Mouse (Mus musculus) bone marrow macrophage, adult 2 months (primary cell): ENCODE measurements around the gene Itpa. TPM values are rescaled to one million over a fixed set of nuclear protein-coding genes. Genes with fewer than 3 reads are reported as not detected.
A peak's percentile ranks its signal among the peaks of the same experiment; 100 is the strongest.

Experiments
- H3K27ac ChIP-seq: 2 replicates; pipeline ENCODE4 v1.5.1; 2012; ENCODE audit warnings: low read depth, low read length; ENCODE audit not compliant: insufficient read depth
- H3K4me1 ChIP-seq: 2 replicates; pipeline ENCODE4 v1.6.1; 2012; ENCODE audit warnings: low read length; ENCODE audit not compliant: control insufficient read depth, insufficient read depth
- H3K4me3 ChIP-seq: 2 replicates; pipeline ENCODE4 v1.5.1; 2012; ENCODE audit warnings: mild to moderate bottlenecking, low read length, moderate library complexity; ENCODE audit not compliant: insufficient read depth
- CTCF ChIP-seq: IDR thresholded peaks from 2 replicates; pipeline ENCODE4 v1.5.1; 2012; ENCODE audit warnings: low read depth, mild to moderate bottlenecking, low read length, moderate library complexity
- POLR2A ChIP-seq: IDR thresholded peaks from 2 replicates; pipeline ENCODE4 v1.6.1; 2012; ENCODE audit warnings: mild to moderate bottlenecking, low read depth, low read length, borderline replicate concordance
- polyA plus RNA-seq: library from polyadenylated mRNA; stranded (reverse); fragments of >200 nt; gene quantifications from 2 replicates; pipeline ENCODE4 v1.2.4, GENCODE M21; 2012; ENCODE audit not compliant: missing spikeins, insufficient read depth, insufficient read length

The Itpa gene
- polyA plus RNA-seq, 1 experiment, result 22.7 TPM

DNA sequence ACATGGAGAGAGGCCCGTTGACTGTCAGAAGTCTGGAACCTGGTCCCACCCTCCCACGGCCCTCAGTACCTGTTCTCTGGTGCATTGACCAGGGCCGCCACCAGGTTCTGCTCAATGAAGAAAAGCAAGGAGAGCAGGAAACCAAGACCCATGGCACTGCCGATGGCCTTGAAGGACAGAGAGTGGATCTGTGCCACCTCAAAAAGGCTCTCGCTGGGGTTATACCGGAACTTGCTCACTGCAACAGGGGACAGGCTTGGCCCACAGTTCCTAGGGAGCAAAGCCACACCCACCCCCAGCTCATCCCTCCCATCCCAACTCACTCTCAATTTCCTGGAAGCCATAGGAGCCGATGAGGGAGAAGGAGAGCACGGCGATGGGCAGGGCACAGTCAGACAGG is 18.0 kb downstream of the Itpa start:
- TF ChIP-seq POLR2A (no peak), CTCF (no peak)
- Histone ChIP-seq H3K27ac (no peak overlapping the region), H3K4me1 (peaks cover 9% of the 10 kb centered on the region; the same call in 1 of the 2 replicates), H3K4me3 (no peak overlapping the region)

DNA sequence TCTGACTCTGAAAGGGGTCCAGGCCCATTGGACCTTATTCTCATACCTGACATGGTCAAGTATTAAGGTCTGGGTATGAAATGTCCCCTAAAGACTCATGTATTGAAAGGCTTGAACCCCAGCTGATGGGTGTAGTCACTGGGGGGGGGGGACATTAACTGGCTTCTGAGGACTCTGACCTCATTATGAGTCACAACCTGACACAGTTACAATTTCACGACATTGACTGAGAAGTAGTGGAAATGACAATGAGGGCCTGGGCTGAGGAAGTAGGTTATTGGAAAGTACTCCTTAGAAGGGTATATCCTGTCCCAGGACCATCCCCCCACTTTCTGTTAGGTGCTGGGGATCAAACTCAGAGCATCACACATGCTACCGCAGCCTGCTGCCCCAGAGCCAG is 21.6 kb downstream of the Itpa start:
- Histone ChIP-seq H3K4me3 (no peak overlapping the region), H3K4me1 (peaks cover 9% of the 10 kb centered on the region; the same call in 1 of the 2 replicates), H3K27ac (no peak overlapping the region)
- TF ChIP-seq POLR2A (no peak), CTCF (no peak)

DNA sequence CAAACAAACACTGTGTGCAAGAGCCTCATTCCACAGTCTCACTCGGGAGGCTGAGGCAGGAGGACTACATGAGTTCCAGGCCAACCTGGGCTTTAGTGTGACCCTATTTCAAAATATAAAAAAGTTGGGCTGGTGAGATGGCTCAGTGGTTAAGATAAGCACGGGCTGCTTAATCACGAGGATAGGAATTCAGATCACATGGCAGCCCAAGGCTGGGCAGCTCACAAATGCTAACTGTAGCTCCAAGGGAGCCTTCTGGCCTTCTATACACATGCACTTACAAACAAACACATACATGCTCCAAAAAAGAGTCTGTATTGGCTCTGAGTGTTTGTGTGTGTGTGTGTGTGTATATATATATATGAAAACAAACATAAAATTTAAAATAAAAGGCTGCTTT is 26.2 kb downstream of the Itpa start:
- no peak overlapping the region for H3K27ac ChIP-seq
- peaks cover 12% of the 10 kb centered on the region; the same call in 1 of the 2 replicates for H3K4me1 ChIP-seq
- no peak overlapping the region for H3K4me3 ChIP-seq
- TF ChIP-seq CTCF (no peak), POLR2A (no peak)

DNA sequence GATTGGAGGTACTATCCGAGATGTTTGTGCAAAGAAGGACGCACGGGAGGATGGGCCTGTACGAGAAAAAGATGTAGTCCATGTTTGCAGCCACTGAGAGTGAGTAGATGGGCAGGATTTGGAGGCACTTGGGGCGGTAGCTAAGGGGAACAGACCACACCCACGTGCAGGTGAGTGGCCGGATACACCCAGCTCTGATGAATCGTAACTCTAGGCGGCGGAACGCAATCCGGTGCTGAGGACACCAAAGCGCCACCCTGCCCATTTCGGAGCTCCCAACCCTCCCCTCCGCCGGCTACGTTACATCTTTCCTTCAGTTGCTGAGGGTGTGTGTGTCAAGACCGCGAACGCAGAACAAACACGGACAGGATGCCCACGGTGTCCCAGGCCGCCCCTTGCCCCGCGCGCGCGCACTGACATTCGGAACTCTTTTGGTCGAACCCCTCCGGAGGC is 29.3 kb downstream of the Itpa start:
- TF ChIP-seq CTCF (no peak), POLR2A (no peak)
- Histone ChIP-seq H3K4me3 (peak overlapping the region; percentile 55), H3K27ac (no peak overlapping the region)

DNA sequence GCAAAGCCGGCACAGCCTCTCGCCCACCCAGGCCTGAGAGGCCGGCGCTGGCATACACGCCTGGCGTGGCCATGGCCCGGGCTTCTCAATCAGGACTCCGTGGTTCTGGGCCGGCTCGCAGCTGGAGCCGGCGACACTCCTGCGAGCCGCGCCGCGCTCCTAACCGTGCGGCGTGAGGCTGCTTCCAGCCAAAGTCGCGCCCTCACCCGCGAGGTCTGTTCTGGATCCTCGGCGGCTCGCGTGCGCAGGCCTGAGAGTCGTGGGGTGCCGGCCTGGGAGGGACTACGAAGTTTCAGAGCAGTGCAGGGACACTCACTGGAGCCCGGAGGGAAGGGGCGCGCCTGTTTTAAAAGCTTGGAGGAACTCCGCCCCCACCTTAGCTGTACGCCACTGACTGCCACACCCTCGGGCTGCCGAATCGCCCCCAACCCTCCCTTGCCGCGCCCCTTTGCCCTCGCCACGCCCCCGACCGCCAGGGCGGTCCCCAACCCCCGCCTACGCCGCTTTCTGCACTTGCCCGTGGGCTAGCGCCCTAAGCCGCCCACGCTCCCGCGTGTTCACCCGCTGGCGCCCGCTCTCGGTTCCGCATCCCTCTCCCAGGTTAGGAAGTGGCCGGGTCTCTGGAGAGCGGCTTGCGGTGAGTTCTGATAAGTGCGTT is 29.9 kb downstream of the Itpa start, which contains the start of gene Slc4a11:
Slc4a11 (minus strand) TSS at position 367 of the 658 bp plus-strand sequence.
- Histone ChIP-seq H3K4me3 (peak within 1 kb of the TSS; percentile 55), H3K4me1 (0 out of 2 replicates have a peak, but pooled peaks cover 3% of the 10 kb centered on the region), H3K27ac (no peak within 1 kb of the TSS)
- TF ChIP-seq CTCF, result no peak
- no peak for TF ChIP-seq POLR2A

More for the DNA sequence above, 29.3 kb downstream of the Itpa start:
- H3K4me1 ChIP-seq, result 0 out of 2 replicates have a peak, but pooled peaks cover 3% of the 10 kb centered on the region

DNA sequence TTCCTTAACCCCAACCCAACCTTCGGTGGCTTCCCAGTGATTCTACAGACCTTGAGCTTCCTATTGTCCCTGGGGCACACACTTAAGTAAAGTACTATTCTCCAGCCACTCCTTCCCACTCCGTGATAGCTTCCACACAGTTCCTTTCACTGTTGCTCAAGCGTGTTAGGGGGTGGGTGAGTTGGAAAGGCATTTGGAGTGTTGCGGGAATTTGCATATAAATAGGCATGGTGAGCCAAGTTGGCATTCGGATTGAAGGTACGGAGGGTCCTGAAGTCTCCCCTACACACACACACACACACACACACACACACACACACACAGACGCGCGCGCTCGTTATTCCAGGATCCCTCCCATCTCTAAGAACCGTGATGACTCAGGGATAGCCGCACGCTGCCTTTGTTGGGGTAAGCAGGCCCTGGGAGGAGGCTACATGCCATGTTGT is 30.4 kb downstream of the Itpa start:
- peak overlapping the region; percentile 55 for H3K4me3 ChIP-seq
- TF ChIP-seq POLR2A, result no peak
- TF ChIP-seq CTCF, result no peak
- H3K27ac ChIP-seq, result no peak overlapping the region
- 0 out of 2 replicates have a peak, but pooled peaks cover 3% of the 10 kb centered on the region for H3K4me1 ChIP-seq

DNA sequence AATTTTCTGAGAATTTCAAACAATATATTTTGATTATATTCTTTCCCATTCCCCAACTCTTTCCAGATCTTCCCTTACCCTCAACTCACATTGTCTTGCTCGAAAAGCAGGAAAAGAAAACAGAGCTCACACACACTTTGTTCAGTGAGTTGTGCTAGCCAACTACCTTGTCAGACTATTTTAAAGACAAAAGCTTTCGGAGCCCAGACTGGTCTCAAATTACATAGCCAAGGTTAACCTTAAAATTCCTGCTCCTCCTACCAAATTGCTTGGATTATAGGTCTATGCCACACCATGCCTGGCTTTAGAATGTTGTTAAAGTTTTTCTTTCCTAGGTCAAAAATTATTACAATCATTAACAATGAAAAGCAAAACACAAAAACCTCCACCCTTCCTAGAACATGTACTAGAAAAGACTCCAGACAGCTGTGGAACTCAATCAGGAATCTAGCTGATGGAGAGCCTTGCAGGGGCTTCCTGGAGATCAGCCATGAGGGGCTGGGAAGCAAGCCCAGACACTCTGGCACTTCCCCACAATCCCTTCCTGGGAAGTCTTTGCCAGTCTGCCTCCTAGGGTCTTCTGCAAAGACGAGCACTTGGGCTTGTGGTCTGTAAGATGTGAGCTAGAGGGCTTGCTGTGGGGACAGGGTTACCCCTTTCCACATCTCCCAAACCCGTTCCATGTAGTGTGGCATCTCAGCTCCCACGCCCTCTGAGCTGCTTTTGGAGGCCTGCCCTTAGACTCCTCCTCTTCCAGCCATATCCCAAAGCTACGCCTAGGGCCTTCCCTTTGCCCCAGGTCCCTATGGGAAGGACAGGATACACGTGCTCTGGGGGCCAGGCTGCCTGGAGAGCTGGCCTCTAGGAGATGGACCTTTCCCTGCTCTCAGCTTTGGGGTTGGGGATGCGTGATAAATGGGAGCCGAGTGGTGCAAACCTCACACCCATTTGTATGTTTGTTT is 36.9 kb downstream of the Itpa start:
- H3K27ac ChIP-seq, result no peak overlapping the region
- H3K4me1 ChIP-seq, result peaks cover 10% of the 10 kb centered on the region
- H3K4me3 ChIP-seq, result no peak overlapping the region
- TF ChIP-seq POLR2A (no peak), CTCF (no peak)

DNA sequence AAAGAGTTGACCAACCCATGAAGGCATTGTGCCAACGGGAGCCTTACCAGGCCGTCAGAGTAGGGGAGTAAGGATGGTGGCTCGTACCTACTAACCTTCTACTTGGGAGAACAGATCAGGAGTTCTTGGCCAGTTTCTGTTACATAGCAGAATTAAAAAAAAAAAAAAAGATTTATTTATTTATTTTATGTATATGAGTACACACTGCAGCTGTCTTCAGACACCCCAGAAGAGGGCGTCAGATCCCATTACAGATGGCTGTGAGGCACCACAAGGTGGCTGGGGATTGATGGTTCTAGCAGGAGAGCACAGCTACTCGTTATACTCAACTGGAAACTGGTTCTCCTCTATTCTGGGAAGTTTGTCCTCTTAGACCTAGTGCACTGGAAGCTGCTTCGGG is 37.8 kb downstream of the Itpa start:
- no peak overlapping the region for H3K27ac ChIP-seq
- peaks cover 10% of the 10 kb centered on the region for H3K4me1 ChIP-seq
- no peak overlapping the region for H3K4me3 ChIP-seq
- TF ChIP-seq CTCF, result no peak
- no peak for TF ChIP-seq POLR2A

DNA sequence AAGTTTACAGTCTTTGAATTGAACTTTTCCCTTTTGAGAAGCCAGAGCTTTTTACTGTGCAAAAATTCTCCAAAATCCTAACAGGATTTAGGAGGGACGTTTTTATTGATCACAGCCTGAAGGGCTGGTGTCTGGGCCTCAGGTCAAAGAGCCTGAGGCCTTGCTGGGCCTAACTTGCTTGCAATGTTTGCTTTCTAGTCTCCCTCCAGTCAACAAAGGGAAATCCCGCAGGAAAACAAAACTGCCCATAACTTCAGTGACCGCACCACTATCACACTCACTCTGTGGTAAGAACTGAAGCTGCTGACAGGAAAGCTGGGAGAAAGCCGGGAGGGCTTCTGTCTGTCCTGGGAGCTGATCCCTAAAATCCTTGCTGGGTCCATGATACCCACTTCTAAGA is 39.2 kb downstream of the Itpa start:
- H3K4me3 ChIP-seq, result no peak overlapping the region
- H3K4me1 ChIP-seq, result peaks cover 10% of the 10 kb centered on the region
- TF ChIP-seq CTCF, result no peak
- TF ChIP-seq POLR2A, result no peak
- H3K27ac ChIP-seq, result no peak overlapping the region

DNA sequence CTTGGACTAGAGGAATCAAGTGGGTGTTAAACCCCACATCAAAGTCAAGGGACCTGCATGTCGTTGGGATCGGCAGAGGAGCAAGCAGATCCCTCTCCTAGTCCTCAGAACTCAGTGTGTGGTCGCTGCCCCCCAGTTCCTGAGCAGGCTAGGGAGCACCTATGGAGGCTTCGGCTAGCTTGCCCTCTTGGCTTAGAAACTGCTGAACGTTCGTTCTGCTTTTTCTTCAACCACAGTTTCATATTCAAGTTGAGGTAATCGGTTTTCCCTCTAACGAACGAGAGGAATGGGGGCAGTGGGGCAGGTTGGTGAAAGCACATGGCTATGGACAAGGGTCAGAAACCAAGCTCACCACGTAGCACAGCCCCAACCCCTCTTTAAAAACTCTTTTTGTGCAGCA is 39.6 kb downstream of the Itpa start:
- peaks cover 10% of the 10 kb centered on the region for H3K4me1 ChIP-seq
- TF ChIP-seq CTCF, result no peak
- no peak for TF ChIP-seq POLR2A
- no peak overlapping the region for H3K4me3 ChIP-seq
- H3K27ac ChIP-seq, result no peak overlapping the region
